Comparison of ENCODE assay signal across 8 mouse cellular contexts in genomic region chr6:119341409-119341808, GRCm38 (mm10). TPM values are rescaled to one million over a fixed set of nuclear protein-coding genes. Genes with fewer than 3 reads are reported as not detected.
DNase-seq lines count a peak whose midpoint lies in the region; ATAC-seq and TF ChIP-seq lines count a peak whose summit lies in the region.

No protein-coding gene starts in this region.

- no peak overlapping the region for H3K27ac ChIP-seq in heart, postnatal 0 days (ENCODE audit: low read depth)
- no peak overlapping the region for H3K27ac ChIP-seq in heart, adult 2 months
- H3K27ac ChIP-seq in forebrain, embryonic 15.5 days (replicated peaks) = no peak overlapping the region

- no peaks in the 10 kb centered on the region for H3K27me3 ChIP-seq in heart, postnatal 0 days (ENCODE audit: control insufficient read depth, insufficient read depth, low read length)
- H3K27me3 ChIP-seq in heart, adult 2 months (ENCODE audit: control insufficient read depth, insufficient read depth, low read length) = no peaks in the 10 kb centered on the region
- no peaks in the 10 kb centered on the region for H3K27me3 ChIP-seq in forebrain, embryonic 15.5 days

- H3K36me3 ChIP-seq in heart, postnatal 0 days (replicated peaks; ENCODE audit: control insufficient read depth, insufficient read depth, low read length) = no peaks in the 10 kb centered on the region
- H3K36me3 ChIP-seq in heart, adult 2 months (ENCODE audit: control insufficient read depth, insufficient read depth, low read length) = no peaks in the 10 kb centered on the region
- H3K36me3 ChIP-seq in forebrain, embryonic 15.5 days = no peaks in the 10 kb centered on the region

- no peaks in the 10 kb centered on the region for H3K9me3 ChIP-seq in heart, postnatal 0 days (replicated peaks; ENCODE audit: control insufficient read depth, low read length)
- H3K9me3 ChIP-seq in forebrain, embryonic 15.5 days = no peaks in the 10 kb centered on the region

- no peaks in the 10 kb centered on the region for H3K79me2 ChIP-seq in heart, adult 2 months (replicated peaks; ENCODE audit: control insufficient read depth, insufficient read depth, low read length)

- peak; percentile 76 for ATAC-seq in heart, postnatal 0 days (ENCODE audit: insufficient read depth, low read depth)
- peak; percentile 95 for ATAC-seq in forebrain, embryonic 15.5 days (replicated peaks)

- H3K4me2 ChIP-seq in heart, postnatal 0 days (ENCODE audit: low read depth, low read length) = no peak overlapping the region
- no peak overlapping the region for H3K4me2 ChIP-seq in forebrain, embryonic 15.5 days (replicated peaks)

- no peak for TF ChIP-seq CTCF in heart, postnatal 0 days (IDR thresholded peaks at IDR 0.05; ENCODE audit: low read depth)
- TF ChIP-seq CTCF in heart, adult 2 months (IDR thresholded peaks at IDR 0.05) = no peak

- peak; percentile 47 for DNase-seq in heart, postnatal 0 days (ENCODE audit: low spot score)
- no peak for DNase-seq in heart, adult 2 months
- DNase-seq in NIH3T3 (ENCODE audit: low read depth) = peak; percentile 56
- DNase-seq in lung, postnatal 10 days = peak; percentile 41
- no peak for DNase-seq in thymus, postnatal 4 days
- DNase-seq in thymus, postnatal 10 days (ENCODE audit: low spot score in 2 of 2) = no peak
- DNase-seq in gastrocnemius, postnatal 4 days (ENCODE audit: low spot score in 2 of 2) = no peak

- no peak overlapping the region for H3K4me3 ChIP-seq in heart, postnatal 0 days (ENCODE audit: low read depth, low read length)
- H3K4me3 ChIP-seq in heart, adult 2 months = no peak overlapping the region
- no peak overlapping the region for H3K4me3 ChIP-seq in forebrain, embryonic 15.5 days

- TF ChIP-seq EP300 in heart, postnatal 0 days (IDR thresholded peaks at IDR 0.05; ENCODE audit: low read depth) = no peak
- no peak for TF ChIP-seq EP300 in heart, adult 2 months (IDR thresholded peaks at IDR 0.05; ENCODE audit: insufficient read depth, low read depth, low read length)

- TF ChIP-seq POLR2A in heart, adult 2 months (IDR thresholded peaks at IDR 0.05; ENCODE audit: insufficient read depth, low read depth, low read length) = no peak

- intact Hi-C loops in heart, adult 2 months (cut with DNase I) = no loop called here

- H3K4me1 ChIP-seq in heart, postnatal 0 days (ENCODE audit: control insufficient read depth, insufficient read depth) = no peaks in the 10 kb centered on the region
- H3K4me1 ChIP-seq in heart, adult 2 months (ENCODE audit: control insufficient read depth, insufficient read depth, low read length) = no peaks in the 10 kb centered on the region
- no peaks in the 10 kb centered on the region for H3K4me1 ChIP-seq in forebrain, embryonic 15.5 days

- no peak overlapping the region for H3K9ac ChIP-seq in heart, postnatal 0 days (replicated peaks; ENCODE audit: low read depth, low read length)
- H3K9ac ChIP-seq in heart, adult 2 months (ENCODE audit: low read depth, low read length) = no peak overlapping the region
- no peak overlapping the region for H3K9ac ChIP-seq in forebrain, embryonic 15.5 days (replicated peaks)

RNA-seq across cellular contexts. Expression of gene Lrtm2, which starts 10.8 kb away (rescaled TPM):
- total RNA-seq in heart, postnatal 0 days (2014; rRNA removed; ENCODE audit: low replicate concordance) = not detected in 2 replicates
- 0.03 and 0.10 TPM in 2 replicates for polyA plus RNA-seq in heart, postnatal 0 days (2015; fragmentation: Nextera tagmentation; extraction: Ambion mirVana)
- under 1 TPM; 0.61 to 0.73 TPM for total RNA-seq in heart, adult 2 months (2021)
- polyA plus RNA-seq in heart, adult 2 months (2012; rRNA removed) = 0.47 and 0.57 TPM in 2 replicates
- polyA plus RNA-seq in forebrain, embryonic 15.5 days (2015; fragmentation: Nextera tagmentation; extraction: Ambion mirVana) = 3.5 and 3.7 TPM in 2 replicates
- under 1 TPM; 0.59 to 0.98 TPM for total RNA-seq in gastrocnemius, postnatal 4 days (2021)

Comparison
In these comparisons a context has a peak if more than half of its experiments do, and no peak if none do; other contexts are left out.
1. DNase-seq: peak in heart, postnatal 0 days (single experiment), NIH3T3 (single experiment) and lung, postnatal 10 days (single experiment); none in heart, adult 2 months (0 of 2), thymus, postnatal 4 days (single experiment), thymus, postnatal 10 days (0 of 2) and gastrocnemius, postnatal 4 days (0 of 2).